Comparison of ENCODE assay signal across 11 mouse cellular contexts in the genomic region with DNA sequence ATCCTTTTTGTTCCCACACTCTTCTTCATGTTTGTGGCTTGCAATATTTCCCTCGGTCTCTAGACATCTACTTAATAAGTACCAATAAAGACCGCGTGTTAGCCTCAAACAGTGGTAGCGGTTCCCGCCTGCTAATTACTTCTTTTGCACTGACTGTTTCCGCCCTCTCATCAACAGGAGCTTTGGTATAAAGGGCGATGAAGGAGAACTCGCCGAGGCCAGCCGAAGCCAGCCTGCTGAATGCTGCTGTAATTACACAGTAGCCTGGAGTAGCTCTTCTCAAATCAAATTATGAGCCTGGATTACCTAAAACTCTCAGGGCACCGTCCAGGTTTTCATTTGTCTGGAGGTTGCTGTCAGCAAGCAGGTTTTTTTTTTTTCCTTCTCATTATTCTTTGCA.
A peak's percentile ranks its signal among the peaks of the same experiment; 100 is the strongest.
DNase-seq lines count a peak whose midpoint lies in the region; ATAC-seq and TF ChIP-seq lines count a peak whose summit lies in the region.
"Had no signal": no experiment of that assay in that cellular context is flagged by ENCODE, and none has a peak within 500 bp of the region (broad histone marks: within the 10 kb centered on the region; RNA-seq: fewer than 3 reads in every experiment).

No protein-coding gene starts in this region.

- 49% methylated on average over 11 of the region's 11 CpGs for WGBS in embryonic facial prominence, embryonic 10.5 days
- WGBS in forebrain, postnatal 0 days: 6% methylated on average over 11 of the region's 11 CpGs
- 21% methylated on average over 11 of the region's 11 CpGs for WGBS in midbrain, postnatal 0 days
- WGBS in liver, postnatal 0 days (ENCODE audit: insufficient replicate concordance): 55% methylated on average over 11 of the region's 11 CpGs

- no peak overlapping the region for H3K9ac ChIP-seq in forebrain, postnatal 0 days
- H3K9ac ChIP-seq in midbrain, postnatal 0 days (replicated peaks; ENCODE audit: low read length, poor library complexity, severe bottlenecking): no peak overlapping the region
- no peak overlapping the region for H3K9ac ChIP-seq in liver, postnatal 0 days (replicated peaks)
- H3K9ac ChIP-seq: liver, embryonic 12.5 days had no signal

- TF ChIP-seq CTCF in forebrain, postnatal 0 days (IDR thresholded peaks at IDR 0.05; ENCODE audit: low read depth): no peak
- TF ChIP-seq CTCF in midbrain, postnatal 0 days (IDR thresholded peaks at IDR 0.05): no peak
- TF ChIP-seq CTCF in liver, postnatal 0 days (IDR thresholded peaks at IDR 0.05; ENCODE audit: low read depth): no peak

- H3K27ac ChIP-seq in embryonic facial prominence, embryonic 10.5 days (replicated peaks): peak overlapping the region; percentile 24; the same call in 1 of the 2 replicates
- H3K27ac ChIP-seq in forebrain, postnatal 0 days (ENCODE audit: low read depth, low read length): no peak overlapping the region
- H3K27ac ChIP-seq in midbrain, postnatal 0 days (ENCODE audit: low read depth, low read length): peak overlapping the region; percentile 32
- H3K27ac ChIP-seq in liver, postnatal 0 days (ENCODE audit: low read depth): no peak overlapping the region
- H3K27ac ChIP-seq: liver, embryonic 12.5 days; macrophage had no signal

- no peak overlapping the region for H3K4me3 ChIP-seq in embryonic facial prominence, embryonic 10.5 days
- no peak overlapping the region for H3K4me3 ChIP-seq in forebrain, postnatal 0 days (ENCODE audit: low read depth, low read length)
- no peak overlapping the region for H3K4me3 ChIP-seq in midbrain, postnatal 0 days (ENCODE audit: low read depth, low read length)
- H3K4me3 ChIP-seq in liver, postnatal 0 days (ENCODE audit: low read depth, low read length): no peak overlapping the region
- H3K4me3 ChIP-seq: liver, embryonic 12.5 days had no signal

- peaks cover 34% of the 10 kb centered on the region for H3K4me1 ChIP-seq in embryonic facial prominence, embryonic 10.5 days
- no peaks in the 10 kb centered on the region for H3K4me1 ChIP-seq in forebrain, postnatal 0 days (ENCODE audit: insufficient read depth)
- H3K4me1 ChIP-seq in midbrain, postnatal 0 days (ENCODE audit: insufficient read depth, low read length): 0 out of 2 replicates have a peak, but pooled peaks cover 3% of the 10 kb centered on the region
- H3K4me1 ChIP-seq in liver, postnatal 0 days (ENCODE audit: insufficient read depth): no peaks in the 10 kb centered on the region
- H3K4me1 ChIP-seq: liver, embryonic 12.5 days had no signal

- no peak for TF ChIP-seq EP300 in liver, postnatal 0 days (IDR thresholded peaks at IDR 0.05; ENCODE audit: low read depth)

- H3K27me3 ChIP-seq in embryonic facial prominence, embryonic 10.5 days (replicated peaks; ENCODE audit: low read depth, poor library complexity, severe bottlenecking): no peaks in the 10 kb centered on the region
- no peaks in the 10 kb centered on the region for H3K27me3 ChIP-seq in forebrain, postnatal 0 days (ENCODE audit: insufficient read depth, low read length)
- no peaks in the 10 kb centered on the region for H3K27me3 ChIP-seq in midbrain, postnatal 0 days (ENCODE audit: insufficient read depth, low read length)
- H3K27me3 ChIP-seq in liver, postnatal 0 days (ENCODE audit: insufficient read depth, low read length): no peaks in the 10 kb centered on the region
- H3K27me3 ChIP-seq: CH12.LX; liver, embryonic 12.5 days had no signal

- no peaks in the 10 kb centered on the region for H3K9me3 ChIP-seq in embryonic facial prominence, embryonic 10.5 days
- no peaks in the 10 kb centered on the region for H3K9me3 ChIP-seq in forebrain, postnatal 0 days (ENCODE audit: low read length)
- no peaks in the 10 kb centered on the region for H3K9me3 ChIP-seq in midbrain, postnatal 0 days (ENCODE audit: low read length)
- H3K9me3 ChIP-seq in liver, postnatal 0 days (ENCODE audit: low read length): no peaks in the 10 kb centered on the region
- H3K9me3 ChIP-seq: liver, embryonic 12.5 days had no signal

- peak; percentile 7 to 25 for DNase-seq in kidney, postnatal 36 days
- DNase-seq in kidney, adult 11 months: no peak
- DNase-seq in embryonic facial prominence, embryonic 10.5 days (ENCODE audit: low spot score): peak; percentile 37
- no peak for DNase-seq in forebrain, postnatal 0 days
- DNase-seq in midbrain, postnatal 0 days (ENCODE audit: low spot score): no peak
- DNase-seq in yolk sac, embryonic 10.5 days (ENCODE audit: low spot score): no peak
- DNase-seq in thymus, postnatal 14 days: no peak
- DNase-seq in liver, postnatal 0 days: no peak

- ATAC-seq in forebrain, postnatal 0 days: peak; percentile 64; the same call in 1 of the 2 replicates
- ATAC-seq in midbrain, postnatal 0 days (ENCODE audit: low FRiP score): no peak
- no peak for ATAC-seq in liver, postnatal 0 days
- ATAC-seq: liver, embryonic 12.5 days had no signal

- H3K36me3 ChIP-seq in embryonic facial prominence, embryonic 10.5 days (replicated peaks): no peaks in the 10 kb centered on the region
- H3K36me3 ChIP-seq in forebrain, postnatal 0 days (ENCODE audit: insufficient read depth): no peaks in the 10 kb centered on the region
- H3K36me3 ChIP-seq in midbrain, postnatal 0 days (ENCODE audit: insufficient read depth, low read length): no peaks in the 10 kb centered on the region
- H3K36me3 ChIP-seq in liver, postnatal 0 days (replicated peaks; ENCODE audit: insufficient read depth, low read length): no peaks in the 10 kb centered on the region
- H3K36me3 ChIP-seq: liver, embryonic 12.5 days had no signal

- no peak overlapping the region for H3K4me2 ChIP-seq in forebrain, postnatal 0 days (ENCODE audit: low read depth)
- H3K4me2 ChIP-seq in midbrain, postnatal 0 days (ENCODE audit: low read depth, low read length, poor library complexity, severe bottlenecking): no peak overlapping the region; the same call in 1 of the 2 replicates
- no peak overlapping the region for H3K4me2 ChIP-seq in liver, postnatal 0 days (ENCODE audit: low read depth, low read length)
- H3K4me2 ChIP-seq: liver, embryonic 12.5 days had no signal

Comparison
In these comparisons a context has a peak if more than half of its experiments do, and no peak if none do; other contexts are left out.
1. DNase-seq: peak in kidney, postnatal 36 days (2 of 2) and embryonic facial prominence, embryonic 10.5 days (single experiment); none in kidney, adult 11 months (single experiment), forebrain, postnatal 0 days (single experiment), midbrain, postnatal 0 days (single experiment), yolk sac, embryonic 10.5 days (single experiment), thymus, postnatal 14 days (single experiment) and liver, postnatal 0 days (single experiment).
2. H3K27ac ChIP-seq: peak in embryonic facial prominence, embryonic 10.5 days (single experiment) and midbrain, postnatal 0 days (single experiment); none in forebrain, postnatal 0 days (single experiment) and liver, postnatal 0 days (single experiment).